Mouse (Mus musculus) gastrocnemius, adult 8-10 months (tissue): ENCODE results near the gene Ccdc74a. TPM values are rescaled to one million over a fixed set of nuclear protein-coding genes. Genes with fewer than 3 reads are reported as not detected.
"Not testable (repeated sequence)": the region's sequence is repeated elsewhere in the genome, so short reads cannot be mapped to it uniquely, and the experiment has no call there.

ENCODE experiments used
- DNase-seq, 2 experiments: peaks; one replicate each; pipeline ENCODE4 v3.0.0; 2022; ENCODE audit warnings: low spot score in 2 of 2
- total RNA-seq, 4 experiments: library from RNA; stranded (reverse); gene quantifications; 2 replicates each; pipeline ENCODE4 v1.2.4; 2022

The Ccdc74a gene
- total RNA-seq: under 1 TPM in 2 of 4 experiments, not detected in 2; 0.41 to 0.81 TPM

DNA sequence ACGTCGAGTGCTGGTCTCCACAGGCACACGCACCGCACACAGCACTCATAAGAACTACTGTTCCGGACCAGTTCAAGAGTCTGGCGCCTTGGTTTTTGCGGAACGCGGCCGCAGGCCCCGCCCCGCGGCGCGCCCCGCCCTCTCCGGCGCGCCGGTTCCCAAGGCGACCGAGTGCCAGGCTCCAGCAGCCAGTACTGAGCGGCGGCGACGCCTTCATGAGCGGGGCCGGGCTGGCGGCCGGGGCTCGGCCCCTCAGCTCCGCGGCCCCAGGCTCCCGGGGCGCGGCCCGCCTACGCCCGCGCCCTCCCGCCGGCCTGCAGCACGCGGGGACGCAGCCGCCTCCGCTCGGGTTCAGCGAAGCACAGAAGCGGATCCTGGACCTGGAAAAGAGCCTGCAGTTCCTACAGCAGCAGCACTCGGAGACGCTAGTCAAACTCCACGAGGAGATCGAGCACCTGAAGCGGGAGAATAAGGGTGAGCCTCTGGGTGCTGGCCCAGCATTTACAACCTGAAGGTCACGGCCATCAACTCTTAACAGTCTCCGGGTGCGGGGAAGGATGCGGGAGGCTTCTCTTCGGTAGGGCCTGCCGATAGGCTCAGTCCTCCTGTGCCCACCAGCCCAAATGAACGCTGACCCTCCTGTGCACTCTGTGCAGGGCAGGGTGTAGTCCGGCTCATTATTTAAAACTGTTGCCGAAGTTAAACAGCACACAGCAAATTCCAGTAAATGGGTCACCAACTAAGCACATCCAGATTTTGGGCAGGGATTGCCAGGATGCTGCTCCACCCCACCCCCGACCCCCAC lies at the start of gene Ccdc74a:
Gene Ccdc74a, plus strand, starts transcription at position 161 of the 805 bp plus-strand sequence.
- peak; percentile 64 to 74 for DNase-seq

DNA sequence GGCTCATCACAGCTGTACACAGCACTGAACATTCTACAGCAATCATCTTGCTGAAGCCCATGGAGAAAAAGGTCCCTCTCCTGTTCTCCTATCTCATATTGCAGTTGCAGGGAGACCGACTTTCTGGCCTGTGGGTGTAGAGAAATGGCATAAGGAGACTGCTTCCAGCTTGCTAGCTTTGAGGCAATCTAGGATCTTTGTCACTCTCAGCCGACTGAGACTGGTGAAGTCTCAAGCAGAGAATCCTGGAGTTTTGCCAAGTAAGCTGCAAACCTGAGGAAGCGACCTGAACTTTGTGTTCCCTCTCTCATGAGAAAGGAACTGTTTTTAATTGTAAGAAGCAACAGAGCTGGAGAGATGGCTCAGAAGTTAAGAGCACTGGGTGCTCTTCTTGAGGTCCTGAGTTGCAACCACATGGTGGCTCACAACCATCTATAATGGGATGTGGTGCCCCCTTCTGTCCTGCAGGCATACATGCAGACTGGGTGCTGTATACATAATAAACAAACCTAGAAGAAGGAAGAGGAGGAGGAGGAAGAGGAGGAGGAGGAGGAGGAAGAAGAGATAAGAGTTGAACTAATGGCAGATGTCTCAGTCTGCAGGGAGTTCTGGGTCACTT lies 45.2 kb upstream of the Ccdc74a start:
- no peak for DNase-seq

- DNase-seq: no peak
These were observed 41.3 kb upstream of the Ccdc74a start for GRCm38 (mm10) chr16:17604941-17605340.

GRCm38 (mm10) chr16:17605684-17606083 lies 40.6 kb upstream of the Ccdc74a start:
- no peak for DNase-seq

DNA sequence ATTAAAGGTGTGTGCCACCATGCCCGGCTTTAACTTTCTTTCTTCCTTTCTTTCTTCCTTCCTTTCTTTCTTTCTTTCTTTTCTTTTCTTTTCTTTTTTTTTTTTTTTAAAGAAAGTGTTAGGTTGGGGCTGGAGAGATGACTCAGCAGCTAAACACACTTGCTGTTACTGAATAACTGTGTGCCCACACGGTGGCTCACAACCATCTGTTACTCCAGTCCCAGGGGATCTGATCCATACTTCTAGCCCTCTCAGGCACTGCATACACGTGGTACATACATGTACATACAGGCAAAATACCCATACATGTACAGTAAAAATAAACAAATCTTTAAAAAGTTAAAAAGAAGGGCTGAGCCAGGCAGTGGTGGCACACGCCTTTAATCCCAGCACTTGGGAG lies 34.9 kb upstream of the Ccdc74a start:
- DNase-seq: no peak

GRCm38 (mm10) chr16:17614740-17615139 lies 31.5 kb upstream of the Ccdc74a start:
- DNase-seq: not testable (repeated sequence)

GRCm38 (mm10) chr16:17616212-17616611 lies 30.1 kb upstream of the Ccdc74a start:
- no peak for DNase-seq

- DNase-seq: no peak
These were observed 28.2 kb upstream of the Ccdc74a start for GRCm38 (mm10) chr16:17617922-17618565.

- peak; percentile 74 to 81 for DNase-seq
These were observed 26.8 kb upstream of the Ccdc74a start, which contains the start of gene Smpd4 for GRCm38 (mm10) chr16:17619198-17620105. Gene Smpd4 (plus strand): TSS chr16:17619354.

DNA sequence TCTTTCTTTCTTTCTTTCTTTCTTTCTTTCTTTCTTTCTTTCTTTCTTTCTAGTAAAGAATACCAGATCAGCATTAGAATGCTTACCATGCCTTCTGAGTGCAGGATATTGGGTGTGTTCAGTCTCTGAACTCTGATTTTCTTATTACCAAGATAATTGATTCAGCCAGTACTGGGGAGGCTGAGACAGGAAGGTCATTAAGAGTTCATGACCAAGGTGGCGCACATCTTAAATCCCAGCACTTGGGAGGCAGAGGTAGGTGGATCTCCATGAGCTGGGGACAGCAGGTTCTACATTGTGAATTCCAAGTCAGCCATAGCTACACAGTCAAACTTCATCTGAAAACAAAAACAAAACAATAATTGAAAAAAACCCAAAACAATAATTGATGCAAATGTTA lies 24.3 kb upstream of the Ccdc74a start:
- DNase-seq: no peak

GRCm38 (mm10) chr16:17625488-17626268 lies 20.6 kb upstream of the Ccdc74a start:
- DNase-seq: no peak

DNA sequence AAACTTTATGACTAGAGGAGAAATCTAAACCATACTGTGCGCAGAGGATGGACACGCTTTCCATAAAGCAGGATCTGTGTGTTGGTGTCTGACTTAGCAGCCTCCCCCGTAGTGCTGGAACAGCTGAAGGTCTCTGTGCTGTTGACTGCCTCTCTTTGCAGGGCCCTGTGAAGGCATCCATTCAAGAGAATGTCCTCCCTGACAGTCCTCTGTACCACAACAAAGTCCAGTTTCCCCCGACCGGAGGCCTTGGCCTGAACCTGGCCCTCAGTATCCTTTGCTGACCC lies 20.1 kb upstream of the Ccdc74a start:
- no peak for DNase-seq

GRCm38 (mm10) chr16:17632580-17632979 lies 13.7 kb upstream of the Ccdc74a start:
- DNase-seq: no peak

GRCm38 (mm10) chr16:17633481-17634181 lies 12.6 kb upstream of the Ccdc74a start:
- no peak for DNase-seq

- DNase-seq: no peak
These were observed 9.4 kb upstream of the Ccdc74a start for GRCm38 (mm10) chr16:17636904-17637303.

DNA sequence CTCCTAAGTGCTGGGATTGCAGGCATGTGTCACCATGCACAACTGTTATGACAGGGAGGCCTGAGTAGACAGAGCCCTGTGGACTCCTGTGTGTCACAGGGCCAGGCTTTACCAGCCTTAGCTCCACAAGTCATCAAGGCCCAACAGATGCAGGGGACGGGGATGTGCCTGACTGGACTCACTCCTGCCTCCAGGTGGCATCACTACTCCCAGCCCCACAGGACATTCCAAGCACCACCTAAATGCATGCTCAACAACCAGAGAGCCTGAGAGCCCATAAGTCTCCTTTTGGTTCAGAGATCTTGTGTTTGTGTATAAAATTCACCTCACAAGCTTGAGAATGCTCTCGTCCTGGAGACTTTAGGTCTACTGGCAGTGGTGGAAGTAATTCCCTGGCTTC lies 8.7 kb upstream of the Ccdc74a start:
- DNase-seq: no peak

- no peak for DNase-seq
These were observed 8.1 kb upstream of the Ccdc74a start for GRCm38 (mm10) chr16:17638036-17638628.

DNA sequence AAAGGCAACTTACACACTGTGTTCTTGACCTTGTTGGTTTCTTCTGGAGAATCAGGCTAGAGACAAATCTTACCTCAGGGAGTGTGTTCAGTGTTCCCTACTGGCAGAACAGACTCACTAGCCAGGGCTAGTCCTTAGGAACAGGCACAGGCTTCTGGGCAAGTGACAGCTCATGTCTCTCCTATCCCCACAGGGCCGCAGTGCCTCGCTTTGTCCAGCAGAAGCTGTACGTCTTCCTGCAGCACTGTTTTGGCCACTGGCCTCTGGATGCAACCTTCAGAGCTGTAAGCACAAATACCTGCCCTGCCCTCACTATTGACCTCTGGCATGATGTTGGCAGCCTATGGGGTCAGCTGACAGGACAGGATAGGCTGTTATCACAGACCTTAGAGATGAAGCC lies 7.2 kb upstream of the Ccdc74a start:
- no peak for DNase-seq

GRCm38 (mm10) chr16:17639951-17640350 lies 6.3 kb upstream of the Ccdc74a start:
- no peak for DNase-seq

- no peak for DNase-seq
These were observed 5.6 kb upstream of the Ccdc74a start for GRCm38 (mm10) chr16:17640706-17641105.
